Mouse (Mus musculus) heart, embryonic 13.5 days (tissue): ENCODE measurements at regions not wholly inside any gene's neighbourhood (a gene's known extent, or its start where the extent isn't known, plus 50 kb on each side); places are given as distances from the start of the nearest gene placed in this dataset.

ENCODE experiments used
- ATAC-seq: fragments of 200-750 bp; cut with Nextera tagmentation; 2 replicates; pipeline ENCODE4 v1.8.0; 2017; ENCODE audit warnings: moderate TSS enrichment; ENCODE audit not compliant: insufficient number of reproducible peaks, low FRiP score, low TSS enrichment; ENCODE audit errors: extremely low read depth
- H3K27ac ChIP-seq: fragments of 300-500 bp; sonication (generic); replicated peaks from 2 replicates; pipeline ENCODE4 v1.5.1; 2015; ENCODE audit warnings: moderate library complexity, mild to moderate bottlenecking, inconsistent platforms
- H3K27me3 ChIP-seq: fragments of 300-500 bp; sonication (generic); replicated peaks from 2 replicates; pipeline ENCODE4 v1.6.1; 2015; ENCODE audit warnings: mild to moderate bottlenecking, inconsistent platforms
- H3K36me3 ChIP-seq: fragments of 300-500 bp; sonication (generic); 2 replicates; pipeline ENCODE4 v1.6.1; 2015; ENCODE audit warnings: mild to moderate bottlenecking, inconsistent platforms
- H3K4me1 ChIP-seq: fragments of 300-500 bp; sonication (generic); 2 replicates; pipeline ENCODE4 v1.6.1; 2015; ENCODE audit warnings: inconsistent platforms
- H3K4me2 ChIP-seq: fragments of 300-500 bp; sonication (generic); 2 replicates; pipeline ENCODE4 v1.6.1; 2015; ENCODE audit warnings: inconsistent platforms, mild to moderate bottlenecking, moderate library complexity
- H3K4me3 ChIP-seq: fragments of 300-500 bp; sonication (generic); 2 replicates; pipeline ENCODE4 v1.5.1; 2015; ENCODE audit warnings: moderate library complexity, mild to moderate bottlenecking, inconsistent platforms
- H3K9ac ChIP-seq: fragments of 300-500 bp; sonication (generic); 2 replicates; pipeline ENCODE4 v1.6.1; 2015; ENCODE audit warnings: inconsistent platforms, mild to moderate bottlenecking, moderate library complexity
- H3K9me3 ChIP-seq: fragments of 300-500 bp; sonication (generic); 2 replicates; pipeline ENCODE4 v1.6.1; 2016; ENCODE audit warnings: inconsistent platforms
- WGBS: fragments of 180-500 bp; shearing (Covaris S2); methylation state at CpG from one replicate; pipeline ENCODE4 v1.1.7; 2015; ENCODE audit warnings: mixed read lengths; 5-methylcytosine and 5-hydroxymethylcytosine counted together

DNA sequence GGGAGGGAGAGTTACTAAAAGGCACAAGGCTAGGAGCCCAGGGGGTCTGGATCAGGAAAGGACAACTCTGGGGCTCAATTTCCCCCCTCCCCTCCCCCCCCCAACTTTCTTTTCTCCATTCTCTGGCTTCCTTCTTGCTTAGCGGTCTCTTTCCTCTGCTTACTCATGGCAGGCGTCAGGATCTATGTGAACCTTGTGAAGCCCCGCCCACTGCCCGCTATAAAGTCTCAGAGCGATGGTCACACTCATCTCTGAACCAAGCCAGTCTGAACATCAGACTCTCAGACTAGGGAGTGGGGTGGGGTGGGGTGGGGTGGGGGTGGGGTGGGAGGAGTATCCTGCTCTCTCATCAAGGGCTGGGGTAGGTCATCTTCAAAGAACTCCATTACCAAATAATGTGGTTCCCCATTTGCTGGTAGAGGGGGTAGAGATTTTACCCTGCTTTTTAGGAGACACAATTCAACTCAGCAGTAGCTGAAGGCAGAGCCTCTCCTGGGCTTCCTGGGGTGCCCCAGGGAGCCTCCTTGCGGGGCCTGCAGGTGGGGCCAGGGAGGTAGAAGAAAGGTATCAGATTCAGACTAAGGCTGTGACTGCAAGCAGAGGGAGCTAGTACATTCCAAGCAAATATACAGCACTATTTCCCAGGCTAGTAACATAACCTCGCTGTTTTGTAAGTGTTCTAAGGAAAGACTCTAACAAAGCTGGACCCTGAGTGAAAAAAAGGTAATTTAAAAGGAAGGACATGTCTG, 120.8 kb upstream of the Arhgap5 start:
- Histone ChIP-seq H3K9me3 (no peaks in the 10 kb centered on the region), H3K4me3 (no peak overlapping the region), H3K4me2 (peak overlapping the region; percentile 55), H3K9ac (0 out of 2 replicates have a peak overlapping the region, but pooled peaks have one; percentile 5), H3K27ac (no peak overlapping the region), H3K27me3 (no peaks in the 10 kb centered on the region), H3K36me3 (no peaks in the 10 kb centered on the region), H3K4me1 (peaks cover 30% of the 10 kb centered on the region)
- 13% methylated on average over 7 of the region's 7 CpGs for WGBS
- ATAC-seq: no peak

- peaks cover 13% of the 10 kb centered on the region for H3K4me1 ChIP-seq
- no peak overlapping the region for H3K4me2 ChIP-seq
- no peaks in the 10 kb centered on the region for H3K9me3 ChIP-seq
- no peaks in the 10 kb centered on the region for H3K36me3 ChIP-seq
- H3K27me3 ChIP-seq: no peaks in the 10 kb centered on the region
- H3K9ac ChIP-seq: no peak overlapping the region
- no peak for ATAC-seq
- H3K4me3 ChIP-seq: no peak overlapping the region
- no peak overlapping the region for H3K27ac ChIP-seq
- WGBS: 76% methylated on average over 5 of the region's 5 CpGs
Observed at GRCm38 (mm10) chr12:52389552-52389951, 114.2 kb upstream of the Arhgap5 start.

GRCm38 (mm10) chr12:52390242-52390641, 113.5 kb upstream of the Arhgap5 start:
- Histone ChIP-seq H3K9ac (no peak overlapping the region), H3K4me1 (peaks cover 20% of the 10 kb centered on the region), H3K27ac (no peak overlapping the region), H3K36me3 (no peaks in the 10 kb centered on the region), H3K27me3 (no peaks in the 10 kb centered on the region), H3K4me3 (no peak overlapping the region), H3K9me3 (no peaks in the 10 kb centered on the region), H3K4me2 (no peak overlapping the region)
- ATAC-seq: no peak
- 43% methylated on average over 4 of the region's 4 CpGs for WGBS

- no peaks in the 10 kb centered on the region for H3K36me3 ChIP-seq
- H3K4me2 ChIP-seq: no peak overlapping the region
- WGBS: 69% methylated on average over 4 of the region's 4 CpGs
- H3K27me3 ChIP-seq: no peaks in the 10 kb centered on the region
- H3K27ac ChIP-seq: no peak overlapping the region
- H3K4me1 ChIP-seq: peaks cover 35% of the 10 kb centered on the region
- H3K9ac ChIP-seq: no peak overlapping the region
- H3K4me3 ChIP-seq: no peak overlapping the region
- no peak for ATAC-seq
- H3K9me3 ChIP-seq: no peaks in the 10 kb centered on the region
Observed at GRCm38 (mm10) chr12:52392636-52393035, 111.1 kb upstream of the Arhgap5 start.

DNA sequence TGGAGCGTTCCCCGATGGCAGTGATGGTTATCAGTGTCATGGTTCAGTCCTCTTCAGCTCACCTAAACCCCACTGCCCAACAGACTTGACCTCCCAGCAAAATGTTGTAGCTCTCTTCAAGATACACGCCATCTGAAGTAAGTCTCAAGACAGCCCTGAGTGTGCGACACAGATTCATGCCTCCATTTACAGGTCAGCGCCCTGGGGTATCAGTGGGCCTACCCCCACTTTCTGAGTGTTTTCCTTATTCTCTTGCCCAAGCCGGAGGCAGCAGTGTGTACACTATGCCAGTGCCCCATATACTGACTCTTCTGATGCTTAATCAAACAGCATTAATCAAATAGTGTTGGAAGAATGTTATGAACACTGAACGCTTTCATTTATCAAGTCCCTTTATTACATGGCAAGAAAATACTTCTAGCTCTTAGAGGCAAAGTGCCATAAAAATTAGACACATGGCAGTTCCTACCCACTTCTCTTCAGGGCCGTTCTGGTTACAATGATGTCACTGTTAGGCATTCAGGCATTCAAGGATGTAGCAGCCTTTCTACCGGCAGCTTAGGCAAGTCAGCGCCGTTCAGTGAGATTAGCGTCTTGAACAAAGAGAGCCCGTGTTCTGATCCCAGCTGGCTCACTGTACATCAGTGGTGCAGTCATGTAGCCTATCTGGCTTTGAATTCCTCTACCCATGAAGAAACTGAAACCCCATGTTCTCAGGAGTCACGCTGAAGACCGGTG, 109.6 kb upstream of the Arhgap5 start:
- WGBS: 55% methylated on average over 15 of the region's 15 CpGs
- no peaks in the 10 kb centered on the region for H3K9me3 ChIP-seq
- ATAC-seq: no peak

GRCm38 (mm10) chr12:52394719-52395062, 109.1 kb upstream of the Arhgap5 start:
- Histone ChIP-seq H3K9ac (no peak overlapping the region), H3K4me3 (no peak overlapping the region), H3K27me3 (no peaks in the 10 kb centered on the region), H3K4me1 (peaks cover 49% of the 10 kb centered on the region), H3K9me3 (no peaks in the 10 kb centered on the region), H3K4me2 (no peak overlapping the region), H3K36me3 (no peaks in the 10 kb centered on the region), H3K27ac (peak overlapping the region; percentile 38; the same call in 1 of the 2 replicates)
- no peak for ATAC-seq
- 86% methylated on average over 3 of the region's 3 CpGs for WGBS

More for the DNA sequence above, 109.6 kb upstream of the Arhgap5 start:
- Histone ChIP-seq H3K4me3 (no peak overlapping the region), H3K4me2 (no peak overlapping the region), H3K27me3 (no peaks in the 10 kb centered on the region), H3K9ac (no peak overlapping the region), H3K36me3 (no peaks in the 10 kb centered on the region), H3K27ac (no peak overlapping the region), H3K4me1 (peaks cover 49% of the 10 kb centered on the region)

GRCm38 (mm10) chr12:52395111-52395510, 108.7 kb upstream of the Arhgap5 start:
- no peak for ATAC-seq
- H3K4me1 ChIP-seq: peaks cover 49% of the 10 kb centered on the region
- no peaks in the 10 kb centered on the region for H3K9me3 ChIP-seq
- H3K36me3 ChIP-seq: no peaks in the 10 kb centered on the region
- H3K4me3 ChIP-seq: no peak overlapping the region
- 46% methylated on average over 4 of the region's 4 CpGs for WGBS
- peak overlapping the region; percentile 38; the same call in 1 of the 2 replicates for H3K27ac ChIP-seq
- no peaks in the 10 kb centered on the region for H3K27me3 ChIP-seq
- H3K9ac ChIP-seq: no peak overlapping the region
- no peak overlapping the region for H3K4me2 ChIP-seq

DNA sequence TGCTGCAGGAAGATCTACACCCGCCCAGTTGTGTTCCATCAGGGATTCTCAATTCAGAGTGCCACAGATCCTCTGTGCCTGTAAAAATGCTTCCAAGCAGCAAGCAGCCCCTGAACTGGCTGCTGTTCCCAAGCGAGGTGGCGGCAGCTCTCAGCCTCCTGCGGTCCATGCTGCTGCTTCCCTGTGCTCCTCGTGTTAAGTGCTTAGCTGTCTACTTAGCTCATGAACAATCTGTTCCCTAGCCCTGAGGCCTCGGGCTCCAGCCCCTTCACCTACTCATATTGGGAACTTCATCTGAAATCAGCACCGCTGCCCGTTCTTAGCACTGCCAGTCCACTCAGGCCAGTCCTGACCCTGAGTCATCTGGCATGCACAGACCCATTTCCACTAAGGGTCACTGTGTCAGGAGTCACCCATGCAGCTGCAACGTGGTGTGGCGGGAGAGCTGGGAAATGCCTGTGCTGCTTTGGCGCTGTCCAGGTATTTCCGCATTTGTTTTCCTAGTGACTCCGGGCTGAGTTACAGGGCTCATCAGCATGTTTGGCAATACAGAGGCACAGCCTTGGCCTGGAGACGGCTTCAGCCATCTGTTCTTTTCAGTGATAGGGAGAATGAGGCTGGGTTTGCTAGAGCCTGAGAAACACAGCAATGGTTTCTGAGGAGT, 107.5 kb upstream of the Arhgap5 start:
- Histone ChIP-seq H3K27ac (peak overlapping the region; percentile 31; the same call in 1 of the 2 replicates), H3K4me2 (no peak overlapping the region), H3K27me3 (no peaks in the 10 kb centered on the region), H3K4me3 (no peak overlapping the region), H3K4me1 (peaks cover 49% of the 10 kb centered on the region), H3K9me3 (no peaks in the 10 kb centered on the region), H3K36me3 (no peaks in the 10 kb centered on the region), H3K9ac (peak overlapping the region; percentile 25; the same call in 1 of the 2 replicates)
- no peak for ATAC-seq
- 40% methylated on average over 14 of the region's 14 CpGs for WGBS

DNA sequence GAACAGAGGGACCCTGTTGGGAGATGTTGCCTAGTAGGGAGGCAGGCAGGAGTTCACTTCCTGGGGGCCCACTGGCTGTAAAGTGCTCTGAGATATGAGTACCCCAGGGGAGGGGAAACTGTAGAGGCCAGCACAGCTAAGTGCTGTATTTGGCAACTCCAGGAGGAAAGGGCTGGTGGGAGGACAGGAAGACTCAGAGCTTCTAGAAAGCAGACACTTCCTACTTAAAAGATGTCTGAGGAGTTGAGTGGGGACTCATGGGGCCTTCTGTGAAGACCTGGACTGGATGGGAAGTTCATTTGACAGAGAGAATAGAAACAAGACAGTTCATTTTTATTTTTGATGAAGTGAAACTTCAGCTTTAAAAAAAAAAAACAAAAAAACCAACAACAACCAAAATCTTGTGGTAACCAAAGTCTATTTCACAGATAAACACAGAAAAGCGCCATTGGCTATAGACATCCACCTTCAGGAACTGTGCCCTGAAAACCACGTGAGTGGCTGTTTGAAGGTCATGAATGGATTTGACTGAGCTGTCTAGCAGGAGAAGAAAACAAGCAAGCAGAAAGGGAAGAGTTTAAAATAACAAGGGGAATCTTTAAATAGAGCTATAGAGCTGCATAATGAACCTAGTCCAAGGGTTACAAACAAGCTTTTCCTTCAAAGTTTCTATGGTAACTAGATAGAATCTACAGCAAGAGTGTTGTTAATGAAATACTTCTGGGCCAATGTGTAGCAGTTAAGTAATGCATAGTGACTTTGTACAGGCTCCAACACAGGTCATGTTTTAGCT, 105.9 kb upstream of the Arhgap5 start:
- no peak overlapping the region for H3K9ac ChIP-seq
- peaks cover 49% of the 10 kb centered on the region for H3K4me1 ChIP-seq
- no peaks in the 10 kb centered on the region for H3K27me3 ChIP-seq
- H3K27ac ChIP-seq: peak overlapping the region; percentile 70
- ATAC-seq: no peak
- 63% methylated on average over 2 of the region's 2 CpGs for WGBS
- H3K36me3 ChIP-seq: no peaks in the 10 kb centered on the region
- H3K4me3 ChIP-seq: no peak overlapping the region
- H3K4me2 ChIP-seq: no peak overlapping the region
- H3K9me3 ChIP-seq: no peaks in the 10 kb centered on the region

- H3K27me3 ChIP-seq: no peaks in the 10 kb centered on the region
- no peaks in the 10 kb centered on the region for H3K36me3 ChIP-seq
- no peak overlapping the region for H3K9ac ChIP-seq
- H3K9me3 ChIP-seq: no peaks in the 10 kb centered on the region
- H3K4me2 ChIP-seq: no peak overlapping the region
- no peak for ATAC-seq
- H3K4me3 ChIP-seq: no peak overlapping the region
- peaks cover 49% of the 10 kb centered on the region for H3K4me1 ChIP-seq
- WGBS: 39% methylated on average over 6 of the region's 6 CpGs
- H3K27ac ChIP-seq: peak overlapping the region; percentile 70
Observed at GRCm38 (mm10) chr12:52398511-52398975, 105.2 kb upstream of the Arhgap5 start.

DNA sequence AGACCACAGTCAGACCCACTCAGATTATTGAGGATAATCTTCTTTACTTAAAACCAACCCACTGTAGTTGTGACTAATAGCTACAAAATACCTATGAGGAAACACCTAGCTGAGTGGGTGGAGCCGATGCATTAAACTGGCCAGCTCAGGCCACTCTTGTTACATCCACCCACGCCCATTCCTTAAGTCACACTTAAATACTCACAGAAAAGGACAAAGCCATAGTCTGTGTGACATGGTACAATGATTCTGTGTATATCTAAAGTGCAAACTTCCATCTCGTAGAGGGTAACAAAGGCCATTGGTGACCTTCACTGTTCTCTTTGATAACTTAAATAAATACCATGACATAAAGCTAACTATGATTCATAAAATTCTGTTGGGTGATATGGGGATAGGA, 103.7 kb upstream of the Arhgap5 start:
- no peaks in the 10 kb centered on the region for H3K27me3 ChIP-seq
- H3K36me3 ChIP-seq: no peaks in the 10 kb centered on the region
- no peak overlapping the region for H3K4me2 ChIP-seq
- no peaks in the 10 kb centered on the region for H3K9me3 ChIP-seq
- no peak overlapping the region for H3K9ac ChIP-seq
- peaks cover 37% of the 10 kb centered on the region for H3K4me1 ChIP-seq
- WGBS: 83% methylated on average over 3 of the region's 3 CpGs
- no peak for ATAC-seq
- H3K4me3 ChIP-seq: no peak overlapping the region
- H3K27ac ChIP-seq: no peak overlapping the region
